Mouse (Mus musculus): Measurements from ENCODE around the gene Lmbr1l.

- TF ChIP-seq CTCF (IDR thresholded peaks at IDR 0.05): no peak
- TF ChIP-seq EP300 (IDR thresholded peaks at IDR 0.05): no peak
These were observed 52.3 kb downstream of the Lmbr1l start for GRCm38 (mm10) chr15:98865771-98866170.
